Mouse (Mus musculus) liver, postnatal 0 days (tissue): ENCODE results near the gene Ssh2. TPM values are rescaled to one million over a fixed set of nuclear protein-coding genes. Genes with fewer than 3 reads are reported as not detected.

Experiments used
- ATAC-seq: fragments of 200-750 bp; cut with Nextera tagmentation; 2 replicates; pipeline ENCODE4 v1.8.0; 2017; ENCODE audit warnings: mild to moderate bottlenecking, moderate library complexity
- DNase-seq: peaks from one replicate; pipeline ENCODE4 v3.0.0-alpha.2; 2016
- H3K27ac ChIP-seq: fragments of 300-500 bp; sonication (generic); 2 replicates; pipeline ENCODE4 v1.5.1; 2014; ENCODE audit warnings: antibody characterized with exemption, moderate library complexity, mild to moderate bottlenecking, low read depth
- H3K27me3 ChIP-seq: fragments of 300-500 bp; sonication (generic); 2 replicates; pipeline ENCODE4 v1.6.1; 2014; ENCODE audit warnings: low read length, control low read depth, mixed read lengths; ENCODE audit not compliant: insufficient read depth
- H3K36me3 ChIP-seq: fragments of 300-500 bp; sonication (generic); replicated peaks from 2 replicates; pipeline ENCODE4 v1.6.1; 2014; ENCODE audit warnings: mild to moderate bottlenecking, control low read depth, low read length, moderate library complexity, mixed read lengths; ENCODE audit not compliant: insufficient read depth
- H3K4me1 ChIP-seq: fragments of 300-500 bp; sonication (generic); 2 replicates; pipeline ENCODE4 v1.6.1; 2014; ENCODE audit warnings: antibody characterized with exemption, mild to moderate bottlenecking, control low read depth; ENCODE audit not compliant: insufficient read depth
- H3K4me2 ChIP-seq: fragments of 300-500 bp; sonication (generic); 2 replicates; pipeline ENCODE4 v1.6.1; 2014; ENCODE audit warnings: low read depth, mild to moderate bottlenecking, low read length, moderate library complexity, mixed read lengths
- H3K4me3 ChIP-seq: fragments of 300-500 bp; sonication (generic); 2 replicates; pipeline ENCODE4 v1.5.1; 2014; ENCODE audit warnings: low read depth, low read length
- H3K9ac ChIP-seq: fragments of 300-500 bp; sonication (generic); replicated peaks from 2 replicates; pipeline ENCODE4 v1.6.1; 2014; ENCODE audit warnings: mild to moderate bottlenecking, moderate library complexity
- H3K9me3 ChIP-seq: fragments of 300-500 bp; sonication (generic); 2 replicates; pipeline ENCODE4 v1.6.1; 2016; ENCODE audit warnings: mild to moderate bottlenecking, control low read depth, low read length, mixed read lengths
- CTCF ChIP-seq: sonication (generic); IDR thresholded peaks from 2 replicates; pipeline ENCODE4 v1.5.1; 2016; ENCODE audit warnings: antibody characterized with exemption, low read depth
- EP300 ChIP-seq: IDR thresholded peaks from 2 replicates; pipeline ENCODE4 v1.6.1; 2016; ENCODE audit warnings: antibody characterized with exemption, low read depth, mild to moderate bottlenecking
- WGBS: fragments of 180-500 bp; shearing (Covaris S2); extraction: QIAGEN DNeasy Blood & Tissue Kit; methylation state at CpG from one replicate; pipeline ENCODE4 v1.1.7; 2014; ENCODE audit not compliant: insufficient replicate concordance; 5-methylcytosine and 5-hydroxymethylcytosine counted together
- polyA plus RNA-seq: library from polyadenylated mRNA; unstranded; fragments of >200 nt; fragmentation: Nextera tagmentation; extraction: Ambion mirVana; gene quantifications from 2 replicates; pipeline ENCODE4 v1.2.1, GENCODE M21; 2015

Ssh2 gene
- polyA plus RNA-seq, 1 experiment from 2014 or later, result 4.4 TPM

- 28% methylated on average over 2 of the region's 2 CpGs for WGBS
- Histone ChIP-seq H3K27me3 (no peaks in the 10 kb centered on the region), H3K9me3 (no peaks in the 10 kb centered on the region), H3K4me3 (no peak overlapping the region), H3K27ac (no peak overlapping the region), H3K4me1 (no peaks in the 10 kb centered on the region; the same call in 1 of the 2 replicates), H3K4me2 (no peak overlapping the region), H3K36me3 (peaks cover 5% of the 10 kb centered on the region), H3K9ac (no peak overlapping the region)
- TF ChIP-seq CTCF, result no peak
- DNase-seq (no peak), ATAC-seq (no peak)
Measured at GRCm38 (mm10) chr11:77402508-77402907, 186.4 kb downstream of the Ssh2 start.

GRCm38 (mm10) chr11:77406329-77406728, 190.2 kb downstream of the Ssh2 start:
- Histone ChIP-seq H3K27me3 (no peaks in the 10 kb centered on the region), H3K4me2 (no peak overlapping the region), H3K4me1 (peaks cover 6% of the 10 kb centered on the region; the same call in 1 of the 2 replicates), H3K4me3 (no peak overlapping the region), H3K27ac (no peak overlapping the region), H3K9me3 (no peaks in the 10 kb centered on the region), H3K9ac (no peak overlapping the region), H3K36me3 (0 out of 2 replicates have a peak, but pooled peaks cover 3% of the 10 kb centered on the region)
- 77% methylated on average over 2 of the region's 2 CpGs for WGBS
- ATAC-seq (no peak), DNase-seq (no peak)
- TF ChIP-seq EP300 (no peak), CTCF (no peak)

- H3K27ac ChIP-seq, result peak overlapping the region; percentile 40; the same call in 1 of the 2 replicates
- H3K9ac ChIP-seq, result no peak overlapping the region
- no peak overlapping the region; the same call in 1 of the 2 replicates for H3K4me2 ChIP-seq
- no peaks in the 10 kb centered on the region for H3K9me3 ChIP-seq
- DNase-seq, result peak; percentile 68
- peak; percentile 48 for ATAC-seq
- H3K27me3 ChIP-seq, result no peaks in the 10 kb centered on the region
- no peak overlapping the region for H3K4me3 ChIP-seq
- TF ChIP-seq EP300 (peak; percentile 69; the same call in 1 of the 2 replicates), CTCF (no peak)
- H3K4me1 ChIP-seq, result 0 out of 2 replicates have a peak, but pooled peaks cover 10% of the 10 kb centered on the region
- whole genome bisulfite sequencing, result 33% methylated on average over 6 of the region's 6 CpGs
- 0 out of 2 replicates have a peak, but pooled peaks cover 3% of the 10 kb centered on the region for H3K36me3 ChIP-seq
Measured at GRCm38 (mm10) chr11:77409879-77410278, 193.8 kb downstream of the Ssh2 start.

DNA sequence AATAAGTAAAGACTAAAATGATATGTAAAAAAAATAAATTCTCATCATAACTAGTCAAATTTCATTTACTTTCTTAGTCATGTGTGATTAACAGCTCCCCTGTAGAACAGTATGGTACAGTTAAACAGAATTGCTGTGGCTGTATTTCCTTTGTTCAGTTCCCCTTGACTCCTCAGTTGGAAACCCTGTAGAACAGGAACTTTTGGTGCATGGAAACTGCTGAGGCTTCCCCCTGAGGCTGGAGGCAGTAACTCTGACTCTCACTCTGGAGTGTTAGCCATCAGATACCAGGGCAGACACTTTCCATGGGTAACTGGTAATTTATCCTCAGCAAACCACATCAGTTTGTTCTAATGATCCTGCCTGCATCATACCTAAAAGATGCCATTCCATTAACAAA, 195.2 kb downstream of the Ssh2 start:
- TF ChIP-seq CTCF (no peak), EP300 (no peak)
- Histone ChIP-seq H3K9ac (no peak overlapping the region), H3K9me3 (no peaks in the 10 kb centered on the region), H3K4me2 (no peak overlapping the region), H3K4me3 (no peak overlapping the region), H3K36me3 (0 out of 2 replicates have a peak, but pooled peaks cover 3% of the 10 kb centered on the region), H3K27me3 (no peaks in the 10 kb centered on the region), H3K4me1 (0 out of 2 replicates have a peak, but pooled peaks cover 10% of the 10 kb centered on the region), H3K27ac (no peak overlapping the region)
- DNase-seq, result no peak
- ATAC-seq, result no peak

- no peaks in the 10 kb centered on the region for H3K36me3 ChIP-seq
- no peaks in the 10 kb centered on the region for H3K27me3 ChIP-seq
Measured at GRCm38 (mm10) chr11:77414141-77414839, 198.2 kb downstream of the Ssh2 start.

DNA sequence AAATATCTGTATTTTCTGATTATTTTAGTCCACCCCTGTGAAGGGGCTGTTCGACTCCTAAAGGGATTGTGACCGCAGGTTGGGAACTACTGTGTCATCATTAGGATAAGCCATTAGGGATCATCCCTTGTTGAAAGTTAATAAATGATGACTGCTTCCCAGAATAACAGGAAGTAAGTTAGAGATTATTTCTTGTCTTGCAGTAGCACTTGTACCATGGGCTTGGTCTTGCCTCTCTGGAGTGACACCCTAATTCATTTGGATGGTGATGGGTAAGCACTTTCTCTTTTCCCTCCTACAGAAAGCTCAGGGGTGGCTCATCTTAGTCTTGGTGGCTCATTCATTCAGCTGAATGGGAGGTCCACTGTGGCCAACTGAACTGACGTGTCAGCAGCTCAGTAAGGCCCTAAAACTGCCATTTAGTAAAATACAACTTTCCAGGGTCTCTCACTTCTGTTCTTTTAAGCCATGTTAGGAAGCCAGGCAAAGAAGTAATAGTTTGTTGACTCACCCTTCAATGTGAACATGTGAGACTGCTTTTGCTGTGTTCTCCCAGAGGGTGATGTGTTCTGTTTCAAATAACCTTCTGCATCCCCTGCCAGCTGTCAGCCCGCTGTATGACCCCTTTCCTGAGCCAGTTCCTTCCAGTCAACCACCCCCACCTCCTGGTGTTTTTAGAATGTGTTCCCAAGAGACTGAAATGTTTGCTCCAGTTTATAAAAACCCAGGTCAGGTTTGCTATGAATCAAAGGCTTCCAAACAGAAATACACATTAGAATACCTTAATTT, 200.3 kb downstream of the Ssh2 start:
- no peak overlapping the region for H3K27ac ChIP-seq
- 0 out of 2 replicates have a peak, but pooled peaks cover 5% of the 10 kb centered on the region for H3K4me1 ChIP-seq
- no peak overlapping the region for H3K4me2 ChIP-seq
- DNase-seq (no peak), ATAC-seq (peak; percentile 35; the same call in 1 of the 2 replicates)
- TF ChIP-seq EP300, result no peak
- TF ChIP-seq CTCF, result no peak
- peaks cover 4% of the 10 kb centered on the region; the same call in 1 of the 2 replicates for H3K36me3 ChIP-seq
- H3K27me3 ChIP-seq, result no peaks in the 10 kb centered on the region
- no peak overlapping the region for H3K4me3 ChIP-seq
- H3K9ac ChIP-seq, result no peak overlapping the region
- 79% methylated on average over 4 of the region's 4 CpGs for WGBS
- no peaks in the 10 kb centered on the region for H3K9me3 ChIP-seq

More at GRCm38 (mm10) chr11:77414141-77414839, 198.2 kb downstream of the Ssh2 start:
- ATAC-seq, result no peak
- 68% methylated on average over 2 of the region's 2 CpGs for WGBS
- no peak; the same call in 1 of the 2 replicates for TF ChIP-seq EP300
- no peak for TF ChIP-seq CTCF
- H3K9me3 ChIP-seq, result no peaks in the 10 kb centered on the region
- no peak overlapping the region for H3K9ac ChIP-seq
- H3K4me1 ChIP-seq, result 0 out of 2 replicates have a peak, but pooled peaks cover 10% of the 10 kb centered on the region
- H3K4me3 ChIP-seq, result no peak overlapping the region
- H3K4me2 ChIP-seq, result no peak overlapping the region
- H3K27ac ChIP-seq, result no peak overlapping the region
- DNase-seq, result no peak
